8 mouse cellular contexts compared by ENCODE assay signal in the genomic region with DNA sequence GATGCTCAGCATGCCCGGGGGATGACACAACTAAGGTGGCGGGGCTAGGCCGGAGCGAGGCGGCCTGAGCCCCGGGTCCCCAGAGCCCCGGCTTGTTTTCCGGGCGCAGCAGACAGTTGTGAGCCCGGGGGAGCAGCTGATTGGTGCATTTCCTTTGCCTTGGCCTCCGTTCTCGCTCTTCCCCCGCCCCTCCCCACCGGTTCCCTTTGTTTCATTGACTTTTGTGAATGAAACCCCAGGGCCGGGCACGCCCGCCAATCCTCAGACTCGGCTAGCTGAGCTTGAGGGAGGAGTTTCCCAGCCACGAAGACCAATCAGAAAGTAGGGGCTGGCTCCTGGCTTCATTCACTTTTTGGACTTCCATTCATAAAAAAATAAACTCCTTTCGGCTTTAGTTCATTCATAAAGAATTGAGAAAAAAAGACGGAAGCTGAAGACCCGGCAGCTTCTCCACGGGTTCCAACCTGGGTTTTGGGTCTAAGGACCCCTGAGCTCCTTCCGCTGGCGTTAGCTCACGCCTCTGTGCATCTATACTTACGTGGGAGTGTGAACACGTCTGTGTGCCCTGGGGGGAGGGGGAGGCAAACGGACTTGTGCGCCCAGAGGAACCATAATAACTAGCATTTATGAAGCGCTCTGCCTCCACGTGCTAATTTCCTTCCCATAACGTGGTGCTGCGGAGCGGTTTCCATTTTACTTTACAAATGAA. TPM values are rescaled to one million over a fixed set of nuclear protein-coding genes. Genes with fewer than 3 reads are reported as not detected.
DNase-seq lines count a peak whose midpoint lies in the region; ATAC-seq and TF ChIP-seq lines count a peak whose summit lies in the region.

A gene (minus strand): TSS at position 229 of the 709 bp plus-strand sequence.

- TF ChIP-seq EP300 in liver, postnatal 0 days (IDR thresholded peaks at IDR 0.05; ENCODE audit: low read depth): no peak

- peak; percentile 50 to 72 for DNase-seq in CD8-positive naive resting alpha-beta T cell, adult 2 months (ENCODE audit: low read depth in 2 of 2, low spot score in 2 of 2)
- peak; percentile 88 for DNase-seq in c-Kit-positive CD71-negative TER-119-negative erythroid progenitor cells, embryonic 14.5 days (ENCODE audit: low read depth)
- peak; percentile 92 to 94 for DNase-seq in heart, postnatal 10 days
- DNase-seq in large intestine, adult 2 months (ENCODE audit: low read depth, low spot score): peak; percentile 69
- DNase-seq in liver, postnatal 0 days: peak; percentile 86
- peak; percentile 91 for DNase-seq in testis, postnatal 14 days (ENCODE audit: low spot score)

- H3K36me3 ChIP-seq in forebrain, embryonic 13.5 days (ENCODE audit: poor library complexity, severe bottlenecking): no peaks in the 10 kb centered on the region
- H3K36me3 ChIP-seq in liver, postnatal 0 days (replicated peaks; ENCODE audit: insufficient read depth, low read length): no peaks in the 10 kb centered on the region
- H3K36me3 ChIP-seq in neural tube, embryonic 14.5 days (ENCODE audit: control insufficient read depth, insufficient read depth, low read length): no peaks in the 10 kb centered on the region

- H3K27ac ChIP-seq in forebrain, embryonic 13.5 days: no peak within 1 kb of the TSS
- H3K27ac ChIP-seq in liver, postnatal 0 days (ENCODE audit: low read depth): no peak within 1 kb of the TSS
- peak within 1 kb of the TSS; percentile 52 for H3K27ac ChIP-seq in neural tube, embryonic 14.5 days (ENCODE audit: low read depth, low read length)

- intact Hi-C loops in heart, postnatal 10 days (cut with DNase I): no loop called here

- H3K9me3 ChIP-seq in forebrain, embryonic 13.5 days (replicated peaks): no peaks in the 10 kb centered on the region
- H3K9me3 ChIP-seq in liver, postnatal 0 days (ENCODE audit: low read length): no peaks in the 10 kb centered on the region
- H3K9me3 ChIP-seq in neural tube, embryonic 14.5 days (ENCODE audit: control insufficient read depth, low read length): no peaks in the 10 kb centered on the region

- peaks cover 25% of the 10 kb centered on the region for H3K4me1 ChIP-seq in forebrain, embryonic 13.5 days
- peaks cover 11% of the 10 kb centered on the region for H3K4me1 ChIP-seq in liver, postnatal 0 days (ENCODE audit: insufficient read depth)
- peaks cover 11% of the 10 kb centered on the region; the same call in 1 of the 2 replicates for H3K4me1 ChIP-seq in neural tube, embryonic 14.5 days (ENCODE audit: control insufficient read depth, insufficient read depth, low read length)

- H3K4me3 ChIP-seq in forebrain, embryonic 13.5 days: peak within 1 kb of the TSS; percentile 51
- H3K4me3 ChIP-seq in liver, postnatal 0 days (ENCODE audit: low read depth, low read length): peak within 1 kb of the TSS; percentile 49
- peak within 1 kb of the TSS; percentile 49 for H3K4me3 ChIP-seq in neural tube, embryonic 14.5 days (ENCODE audit: low read depth, low read length)

- ATAC-seq in forebrain, embryonic 13.5 days: peak; percentile 96
- peak; percentile 92 for ATAC-seq in liver, postnatal 0 days
- ATAC-seq in neural tube, embryonic 14.5 days (ENCODE audit: low read depth): peak; percentile 95

- peaks cover 87% of the 10 kb centered on the region for H3K27me3 ChIP-seq in forebrain, embryonic 13.5 days
- peaks cover 80% of the 10 kb centered on the region for H3K27me3 ChIP-seq in liver, postnatal 0 days (ENCODE audit: insufficient read depth, low read length)
- peaks cover 43% of the 10 kb centered on the region for H3K27me3 ChIP-seq in neural tube, embryonic 14.5 days (ENCODE audit: control insufficient read depth, insufficient read depth, low read length)

- H3K4me2 ChIP-seq in forebrain, embryonic 13.5 days: peak within 1 kb of the TSS; percentile 96
- H3K4me2 ChIP-seq in liver, postnatal 0 days (ENCODE audit: low read depth, low read length): peak within 1 kb of the TSS; percentile 74
- H3K4me2 ChIP-seq in neural tube, embryonic 14.5 days (ENCODE audit: low read depth, low read length): peak within 1 kb of the TSS; percentile 96

- under 1% methylated on average over 35 of the region's 35 CpGs for WGBS in forebrain, embryonic 13.5 days
- under 1% methylated on average over 35 of the region's 35 CpGs for WGBS in large intestine, adult 2 months
- under 1% methylated on average over 33 of the region's 35 CpGs for WGBS in liver, postnatal 0 days (ENCODE audit: insufficient replicate concordance)
- 1% methylated on average over 33 of the region's 35 CpGs for WGBS in neural tube, embryonic 14.5 days

- peak within 1 kb of the TSS; percentile 43 for H3K9ac ChIP-seq in forebrain, embryonic 13.5 days
- 0 out of 2 replicates have a peak within 1 kb of the TSS, but pooled peaks have one; percentile 0 for H3K9ac ChIP-seq in liver, postnatal 0 days (replicated peaks)
- H3K9ac ChIP-seq in neural tube, embryonic 14.5 days (replicated peaks; ENCODE audit: low read depth, low read length): peak within 1 kb of the TSS; percentile 57

- no peak for TF ChIP-seq CTCF in liver, postnatal 0 days (IDR thresholded peaks at IDR 0.05; ENCODE audit: low read depth)

RNA-seq across cellular contexts. Expression of the gene that starts here (rescaled TPM):
- polyA plus RNA-seq in forebrain, embryonic 13.5 days (2015; fragmentation: Nextera tagmentation; extraction: Ambion mirVana): 2.4 and 3.3 TPM in 2 replicates
- total RNA-seq in heart, postnatal 10 days (2021): 1 to 10 TPM; 2.1 to 2.7 TPM
- polyA plus RNA-seq in large intestine, adult 2 months (2012; rRNA removed): 1.3 and 1.8 TPM in 2 replicates
- polyA plus RNA-seq in liver, postnatal 0 days (2015; fragmentation: Nextera tagmentation; extraction: Ambion mirVana): 0.15 and 0.39 TPM in 2 replicates
- 14.0 and 14.7 TPM in 2 replicates for polyA plus RNA-seq in neural tube, embryonic 14.5 days (2014; fragmentation: Nextera tagmentation; extraction: Ambion mirVana)

Comparison
In these comparisons a context has a peak if more than half of its experiments do, and no peak if none do; other contexts are left out.
1. Peak in DNase-seq, ATAC-seq, H3K4me3 ChIP-seq, H3K9ac ChIP-seq and H3K4me2 ChIP-seq in liver, postnatal 0 days; RNA of the gene not detected or under 1 TPM.
2. H3K9ac ChIP-seq: peak in every context shown above with its lines; median percentile 57 in neural tube, embryonic 14.5 days; 43 in forebrain, embryonic 13.5 days; 0 in liver, postnatal 0 days.